Mouse (Mus musculus): ENCODE results near the gene Ppp3ca.
A peak's percentile ranks its signal among the peaks of the same experiment; 100 is the strongest.
"Not testable (repeated sequence)": the region's sequence is repeated elsewhere in the genome, so short reads cannot be mapped to it uniquely, and the experiment has no call there.

Ppp3ca gene

GRCm38 (mm10) chr3:136686429-136686828 lies 16.5 kb downstream of the Ppp3ca start:
- no peak for DNase-seq (ENCODE audit: low read depth, low spot score)

GRCm38 (mm10) chr3:136688101-136688586 lies 18.2 kb downstream of the Ppp3ca start:
- DNase-seq (ENCODE audit: low read depth, low spot score) = no peak

- no peak for DNase-seq (ENCODE audit: low read depth, low spot score)
Measured at GRCm38 (mm10) chr3:136689793-136690543, 20.0 kb downstream of the Ppp3ca start.

GRCm38 (mm10) chr3:136691984-136692383 lies 22.1 kb downstream of the Ppp3ca start:
- no peak for DNase-seq (ENCODE audit: low read depth, low spot score)

- DNase-seq (ENCODE audit: low read depth, low spot score) = no peak
Measured at GRCm38 (mm10) chr3:136693547-136693946, 23.6 kb downstream of the Ppp3ca start.

GRCm38 (mm10) chr3:136697626-136698191 lies 27.8 kb downstream of the Ppp3ca start:
- no peak for DNase-seq (ENCODE audit: low read depth, low spot score)

- not testable (repeated sequence) for DNase-seq (ENCODE audit: low read depth, low spot score)
Measured at GRCm38 (mm10) chr3:136699711-136700110, 29.8 kb downstream of the Ppp3ca start.

- DNase-seq (ENCODE audit: low read depth, low spot score) = no peak
Measured at GRCm38 (mm10) chr3:136700447-136701009, 30.6 kb downstream of the Ppp3ca start.

- DNase-seq (ENCODE audit: low read depth, low spot score) = no peak
Measured at GRCm38 (mm10) chr3:136702861-136703260, 32.9 kb downstream of the Ppp3ca start.

- DNase-seq (ENCODE audit: low read depth, low spot score) = peak; percentile 36
Measured at GRCm38 (mm10) chr3:136704515-136705247, 34.8 kb downstream of the Ppp3ca start.

- no peak for DNase-seq (ENCODE audit: low read depth, low spot score)
Measured at GRCm38 (mm10) chr3:136706048-136706447, 36.1 kb downstream of the Ppp3ca start.

- DNase-seq (ENCODE audit: low read depth, low spot score) = no peak
Measured at GRCm38 (mm10) chr3:136706771-136707170, 36.8 kb downstream of the Ppp3ca start.

- no peak for DNase-seq (ENCODE audit: low read depth, low spot score)
Measured at GRCm38 (mm10) chr3:136707222-136708019, 37.5 kb downstream of the Ppp3ca start.

- DNase-seq (ENCODE audit: low read depth, low spot score) = no peak
Measured at GRCm38 (mm10) chr3:136708230-136708629, 38.3 kb downstream of the Ppp3ca start.

- DNase-seq (ENCODE audit: low read depth, low spot score) = no peak
Measured at GRCm38 (mm10) chr3:136710310-136710906, 40.5 kb downstream of the Ppp3ca start.

- no peak for DNase-seq (ENCODE audit: low read depth, low spot score)
Measured at GRCm38 (mm10) chr3:136714307-136715039, 44.5 kb downstream of the Ppp3ca start.

GRCm38 (mm10) chr3:136716247-136716646 lies 46.3 kb downstream of the Ppp3ca start:
- no peak for DNase-seq (ENCODE audit: low read depth, low spot score)

GRCm38 (mm10) chr3:136718412-136718811 lies 48.5 kb downstream of the Ppp3ca start:
- DNase-seq (ENCODE audit: low read depth, low spot score) = no peak

GRCm38 (mm10) chr3:136721241-136721640 lies 51.3 kb downstream of the Ppp3ca start:
- peak; percentile 48 for DNase-seq (ENCODE audit: low read depth, low spot score)

- DNase-seq (ENCODE audit: low read depth, low spot score) = no peak
Measured at GRCm38 (mm10) chr3:136721804-136722427, 52.0 kb downstream of the Ppp3ca start.
